Mouse (Mus musculus) T-helper 2 cell (primary cell): ENCODE data around the gene B4galt1.

Experiments used
- in situ Hi-C: fragments of 300-600 bp; cut with MboI, MseI; formaldehyde crosslinking; loops from one replicate; pipeline ENCODE4 v1.15.1; 2025; ENCODE audit warnings: high pct_unique_total_duplicates

The B4galt1 gene

DNA sequence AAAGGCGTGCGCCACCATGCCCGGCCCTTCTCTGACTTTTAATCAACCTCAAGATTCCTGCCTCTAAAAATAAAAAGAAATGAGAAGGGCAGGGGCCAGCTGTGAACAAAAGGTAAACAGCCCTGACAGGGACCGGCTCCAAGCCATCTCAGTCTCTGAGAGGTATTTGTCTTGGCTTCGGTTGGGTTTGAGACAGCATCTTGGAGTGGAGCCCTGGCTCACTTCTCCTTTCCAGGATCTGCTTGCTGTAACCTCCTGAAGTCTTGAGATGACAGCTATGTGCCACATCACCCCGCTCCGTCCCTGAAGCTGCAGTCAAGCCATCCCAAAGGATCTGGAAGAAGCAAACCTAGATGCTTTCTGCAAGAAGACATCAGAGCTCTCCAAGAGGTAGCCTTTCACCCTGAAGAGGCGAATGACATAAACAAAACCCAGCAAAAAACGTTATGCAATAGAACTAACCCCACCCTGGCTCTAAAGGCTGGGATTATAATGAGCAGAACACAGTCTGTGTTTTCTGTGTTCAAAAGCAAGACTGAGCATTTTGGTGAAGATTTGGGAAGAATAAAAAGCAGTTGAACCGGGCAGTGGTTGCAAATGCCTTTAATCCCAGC is 69.1 kb downstream of the B4galt1 start:
- in situ Hi-C loops, result no loop called here

DNA sequence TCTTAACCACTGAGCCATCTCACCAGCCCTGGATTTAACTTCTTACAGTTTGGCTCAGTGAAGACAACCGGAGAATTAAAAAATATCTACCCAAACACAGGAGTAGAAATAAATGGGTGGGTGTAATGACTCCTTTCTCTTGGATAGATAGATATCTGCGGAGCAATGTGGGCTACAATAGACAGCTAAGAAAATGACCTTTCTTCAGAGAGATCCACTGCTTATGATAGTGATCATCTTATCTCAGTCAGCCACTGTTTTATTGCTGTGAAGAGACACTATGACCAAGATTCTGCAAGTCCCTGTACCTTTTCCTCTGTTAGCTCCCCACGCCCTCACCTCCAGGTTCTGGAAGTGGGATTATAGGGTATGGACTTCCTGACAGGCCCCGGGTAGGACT is 70.8 kb downstream of the B4galt1 start:
- in situ Hi-C loops, result no loop called here

DNA sequence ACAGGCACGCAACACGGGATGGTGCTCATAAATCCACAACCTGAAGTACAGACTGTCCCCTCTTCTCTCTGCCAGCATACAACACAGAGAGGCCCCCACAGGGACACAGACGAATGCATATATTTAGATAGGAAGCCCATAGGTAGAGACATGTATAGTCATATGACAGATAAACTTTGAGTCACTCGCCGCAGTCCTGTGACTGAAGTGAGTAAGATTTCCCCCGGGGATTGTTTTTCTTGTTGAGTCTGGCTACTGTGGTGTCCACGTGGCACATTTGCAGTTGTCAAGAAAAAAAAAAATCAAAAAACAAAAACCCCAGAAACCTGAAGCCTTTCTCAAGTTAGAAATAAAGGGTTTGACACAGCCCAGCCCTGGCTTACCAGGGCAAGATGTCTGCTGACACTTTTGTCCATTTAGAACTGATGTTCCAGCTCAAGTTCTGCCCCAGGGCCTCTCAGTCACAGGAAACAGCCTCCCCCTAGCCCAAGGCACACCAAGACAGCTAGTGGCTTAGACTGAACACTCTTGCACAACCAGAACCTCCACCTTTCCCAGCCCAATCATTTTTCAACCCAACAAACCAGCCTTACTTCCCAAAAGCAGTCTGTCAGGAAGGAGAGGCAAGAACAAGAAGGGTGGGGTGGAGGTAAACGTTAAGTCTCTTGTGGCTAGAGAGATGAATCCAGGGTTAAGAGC is 71.9 kb downstream of the B4galt1 start:
- in situ Hi-C loops, result no loop called here

DNA sequence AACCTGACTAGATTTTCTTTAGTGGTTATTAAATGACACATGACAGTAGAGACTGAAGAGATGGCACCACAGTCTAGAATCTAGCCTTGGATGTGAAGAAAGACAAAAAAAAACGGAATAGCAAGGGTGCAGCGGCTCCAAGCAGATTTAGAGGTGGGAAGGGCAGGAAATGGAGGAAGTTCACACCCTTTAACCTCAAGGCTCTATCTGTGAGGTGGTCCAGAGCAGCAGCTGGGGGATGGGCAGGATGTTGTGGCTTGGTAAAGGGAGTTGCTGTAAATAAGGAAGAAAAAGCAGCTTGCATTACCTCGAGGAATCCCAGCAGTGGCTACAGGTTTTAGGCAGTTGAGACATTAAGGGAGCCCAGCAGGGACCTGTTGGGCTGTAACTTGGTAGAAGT is 72.7 kb downstream of the B4galt1 start:
- in situ Hi-C loops, result no loop called here

DNA sequence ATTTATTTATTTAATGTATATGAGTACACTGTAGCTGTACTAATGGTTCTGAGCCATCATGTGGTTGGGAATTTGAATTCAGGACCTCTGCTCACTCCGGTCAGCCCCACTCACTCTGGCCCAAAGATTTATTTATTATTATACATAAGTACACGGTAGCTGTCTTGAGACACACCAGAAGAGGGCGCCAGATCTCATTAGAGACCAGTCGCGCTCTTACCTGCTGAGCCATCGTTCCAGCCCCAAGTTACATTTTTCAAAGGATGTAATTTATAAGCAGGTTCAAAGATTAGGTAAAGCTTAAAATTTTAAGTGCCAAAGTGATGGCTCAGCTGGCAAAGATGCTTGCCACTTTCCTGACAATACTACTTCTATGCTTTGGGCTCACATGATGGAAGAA is 75.1 kb downstream of the B4galt1 start:
- in situ Hi-C loops, result no loop called here

DNA sequence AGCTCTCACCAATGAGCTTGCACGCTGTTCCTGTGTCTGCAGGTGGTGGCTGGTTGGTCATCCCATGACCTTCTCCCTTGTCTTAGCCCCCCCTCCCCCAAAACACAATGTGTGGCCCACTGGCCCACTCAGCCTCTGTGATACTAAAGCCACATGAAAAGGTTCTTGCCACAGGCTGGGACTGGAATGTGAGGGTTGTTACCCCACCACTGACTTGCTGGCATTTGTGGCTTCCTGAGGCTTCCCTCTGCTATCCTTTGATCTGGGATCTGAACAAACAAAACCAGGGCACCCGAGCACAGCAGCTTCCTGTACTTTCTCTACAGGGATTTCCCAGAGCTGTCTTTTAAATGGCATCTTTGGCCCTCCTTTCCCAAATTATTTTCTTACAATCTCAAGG is 76.7 kb downstream of the B4galt1 start:
- in situ Hi-C loops, result no loop called here

DNA sequence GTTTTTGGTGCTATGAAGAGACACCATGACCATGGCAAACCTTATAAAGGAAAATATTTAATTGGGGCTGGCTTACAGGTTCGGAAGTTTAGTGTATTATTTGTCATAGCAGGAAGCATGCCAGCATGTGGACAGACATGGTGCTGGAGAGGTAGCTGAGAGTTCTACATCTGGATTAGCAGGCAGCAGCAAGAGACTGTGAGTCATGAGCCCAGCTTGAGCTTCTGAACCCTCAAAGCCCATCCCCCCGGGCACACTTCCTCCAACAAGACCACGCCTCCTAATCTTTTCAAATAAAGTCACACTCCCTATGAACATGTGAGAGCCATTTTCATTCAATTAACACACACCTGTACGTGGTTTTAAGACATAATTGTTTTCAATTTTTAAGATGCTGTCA is 77.4 kb downstream of the B4galt1 start:
- in situ Hi-C loops, result no loop called here

DNA sequence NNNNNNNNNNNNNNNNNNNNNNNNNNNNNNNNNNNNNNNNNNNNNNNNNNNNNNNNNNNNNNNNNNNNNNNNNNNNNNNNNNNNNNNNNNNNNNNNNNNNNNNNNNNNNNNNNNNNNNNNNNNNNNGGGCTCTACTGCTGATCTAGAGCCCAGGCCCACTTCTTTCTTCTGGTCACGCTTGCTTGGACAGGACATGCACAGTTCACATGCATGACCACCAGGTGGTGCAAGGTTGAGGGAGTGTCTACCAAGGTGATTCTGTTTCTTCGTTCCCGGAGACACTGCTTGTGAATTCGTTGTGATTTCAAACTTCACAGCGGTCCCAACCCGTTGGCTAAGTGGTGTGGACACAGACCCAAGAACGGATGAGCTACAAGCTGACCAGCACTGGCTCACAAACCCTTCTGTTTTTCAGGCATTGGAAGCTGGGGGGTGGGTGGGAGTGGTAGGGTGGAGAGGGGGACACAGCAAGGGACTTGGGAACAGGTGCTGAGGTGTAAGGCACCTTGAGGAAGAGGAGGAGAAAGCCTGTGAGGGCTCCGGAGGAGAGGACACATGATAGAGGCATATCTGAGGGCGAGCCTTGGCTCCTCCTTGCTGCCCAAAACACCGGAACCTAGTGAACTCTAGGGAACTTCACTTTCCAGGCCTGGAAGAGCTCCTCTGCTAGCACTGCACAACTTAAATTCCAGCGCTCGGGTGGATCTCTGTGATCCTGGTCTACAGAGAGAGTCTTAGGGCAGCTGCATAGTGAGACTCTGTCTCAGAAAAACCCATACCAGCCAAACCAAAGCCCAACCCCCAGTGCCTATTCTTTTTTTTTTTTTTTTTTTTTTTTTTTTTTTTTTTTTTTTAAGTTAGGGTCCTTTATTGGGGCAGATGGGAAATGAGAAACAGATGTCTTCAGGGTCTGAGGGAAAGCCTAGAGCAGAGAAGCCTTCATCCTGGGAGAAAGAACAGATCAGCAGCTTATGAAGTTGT is 79.2 kb downstream of the B4galt1 start:
- in situ Hi-C loops, result loop anchor here (5.0 kb wide), 2 partner anchors 78 to 133 kb away; partner anchors contain the start of gene B4galt1

DNA sequence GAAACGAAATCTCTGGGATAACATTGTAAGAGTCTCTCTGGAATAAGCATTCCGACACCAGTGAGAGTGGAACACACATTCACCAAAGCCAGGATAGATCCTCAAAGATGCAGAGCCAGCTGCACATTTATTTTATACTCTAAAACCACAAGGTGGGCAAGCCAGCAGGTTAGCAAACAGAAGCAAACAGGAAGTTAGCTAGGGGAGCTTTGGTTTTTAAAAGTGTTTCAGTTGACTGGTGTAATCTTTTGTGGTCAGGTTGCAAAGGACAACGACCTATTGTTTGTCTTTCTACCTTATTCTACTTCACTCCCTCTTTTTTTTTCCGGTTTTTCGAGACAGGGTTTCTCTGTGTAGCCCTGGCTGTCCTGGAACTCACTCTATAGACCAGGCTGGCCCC is 93.9 kb downstream of the B4galt1 start:
- in situ Hi-C loops, result no loop called here

DNA sequence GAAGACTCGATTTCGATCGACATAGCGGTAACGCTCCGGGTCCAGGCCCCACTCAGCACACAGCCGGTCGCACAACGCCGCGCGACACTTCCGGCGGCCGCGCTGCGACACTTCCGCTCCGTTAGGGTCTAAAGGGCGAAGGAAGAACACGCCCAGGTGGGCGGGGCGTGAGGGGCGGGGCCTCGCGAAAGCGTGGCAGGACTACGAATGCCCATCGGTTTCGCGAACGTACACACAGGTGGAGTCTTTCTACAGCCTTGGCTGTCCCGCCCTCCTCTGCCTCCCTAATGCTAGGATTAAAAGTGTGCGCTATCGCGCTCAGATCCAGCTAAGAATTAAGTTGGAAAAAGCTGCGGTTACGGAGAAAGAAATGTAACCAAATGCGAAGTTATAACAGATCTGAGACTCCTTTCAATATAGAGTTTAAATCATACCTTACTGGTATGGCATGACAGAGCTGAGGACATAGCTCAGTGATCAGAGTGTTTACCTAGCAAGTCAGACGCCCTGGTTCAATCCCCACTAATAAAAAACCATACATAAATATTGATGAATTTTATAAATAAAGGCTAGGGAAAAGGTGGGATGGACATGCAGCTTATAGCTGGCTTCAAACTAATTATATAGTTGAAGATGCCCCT is 95.9 kb downstream of the B4galt1 start, which contains the start of gene Smu1:
Smu1 (minus strand) TSS at position 144 of the 641 bp plus-strand sequence.
- in situ Hi-C loops, result no loop called here

DNA sequence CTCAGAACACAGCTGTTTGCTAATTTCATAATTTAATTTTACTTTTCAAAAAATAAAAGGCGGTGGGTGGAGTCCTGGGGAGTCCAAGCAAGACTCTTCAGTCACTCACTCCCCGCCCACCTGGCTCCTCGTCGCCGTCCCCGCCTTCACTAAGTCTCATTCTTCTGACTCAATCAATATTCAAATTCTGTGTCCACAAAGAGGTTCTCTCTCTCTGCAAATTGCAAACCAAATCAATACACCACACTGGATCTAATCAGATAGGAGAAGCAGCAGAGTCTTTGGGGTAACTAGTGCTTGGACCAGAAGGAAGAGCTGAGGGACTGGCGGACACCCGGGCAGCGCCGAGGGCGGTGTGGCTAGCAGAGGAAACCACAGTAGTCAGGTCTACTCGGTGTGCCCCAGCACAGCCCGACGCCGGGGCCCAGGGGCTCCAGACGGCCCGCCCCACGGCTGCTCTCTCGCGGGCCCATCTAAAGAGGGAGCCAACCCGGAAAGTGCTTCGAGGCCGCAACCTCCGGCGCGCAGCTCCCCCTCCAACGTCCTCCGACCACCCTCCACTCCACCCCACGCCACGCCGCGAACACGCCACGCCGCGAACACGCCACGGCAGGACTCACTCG is 96.5 kb downstream of the B4galt1 start:
- in situ Hi-C loops, result no loop called here
